Mouse (Mus musculus): ENCODE data around the gene Tmcc2. TPM values are rescaled to one million over a fixed set of nuclear protein-coding genes. Genes with fewer than 3 reads are reported as not detected.

The Tmcc2 gene
- polyA plus RNA-seq, 1 experiment from 2014 or later = 33.3 TPM

DNA sequence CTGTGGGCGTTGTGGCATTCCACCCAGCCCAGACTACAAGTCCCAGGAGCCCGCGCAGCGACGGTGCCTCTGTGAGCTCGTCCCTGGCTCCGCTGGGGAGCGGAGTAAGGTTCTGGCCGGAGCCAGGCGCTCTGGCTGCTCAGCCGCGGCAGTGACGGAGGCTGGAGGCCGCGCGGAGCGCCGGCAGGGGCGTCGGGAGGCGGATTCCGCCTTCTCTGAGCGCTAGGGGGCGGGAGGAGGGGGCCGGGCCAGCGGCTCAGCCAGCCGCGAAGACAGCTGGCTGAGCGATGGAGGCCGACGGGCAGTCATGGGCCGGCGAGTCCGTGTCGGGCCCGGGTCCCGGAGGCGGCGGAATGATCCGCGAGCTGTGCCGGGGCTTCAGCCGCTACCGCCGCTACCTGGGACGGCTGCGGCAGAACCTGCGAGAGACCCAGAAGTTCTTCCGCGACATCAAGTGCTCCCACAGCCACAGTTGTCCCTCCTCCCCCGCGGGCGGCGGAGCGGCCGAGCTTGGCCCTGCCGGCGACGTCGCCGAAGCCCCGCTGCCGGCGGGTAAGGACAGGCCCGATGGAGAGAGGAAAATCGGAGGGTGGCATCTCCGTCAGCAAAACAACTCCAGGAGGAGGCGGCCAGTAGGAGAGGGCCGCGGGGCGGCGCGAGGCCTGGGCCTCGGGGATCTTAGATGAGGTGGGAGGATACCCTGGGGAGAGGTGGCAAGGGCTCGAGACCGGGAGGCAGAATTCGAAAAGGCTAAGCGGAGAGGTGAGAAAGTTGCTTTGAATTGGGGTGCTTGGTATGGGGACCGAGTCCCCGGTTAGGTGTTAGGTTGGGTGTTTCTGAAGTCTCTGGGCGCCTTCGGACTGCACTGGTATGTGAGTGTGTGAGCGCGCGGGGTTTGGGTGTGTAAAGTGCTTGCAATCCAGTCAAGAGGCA is 26.5 kb upstream of the Tmcc2 start, which contains the start of gene Dstyk:
TSS of gene Dstyk (plus strand) at position 237 of the 933 bp plus-strand sequence.
- Histone ChIP-seq H3K27ac (replicated peaks) (peak within 1 kb of the TSS; percentile 91), H3K36me3 (no peaks in the 10 kb centered on the region), H3K27me3 (no peaks in the 10 kb centered on the region), H3K4me2 (replicated peaks) (peak within 1 kb of the TSS; percentile 67), H3K4me1 (peaks cover 34% of the 10 kb centered on the region), H3K9ac (replicated peaks) (peak within 1 kb of the TSS; percentile 78), H3K4me3 (peak within 1 kb of the TSS; percentile 75), H3K9me3 (no peaks in the 10 kb centered on the region)
- WGBS = under 1% methylated on average over 83 of the region's 85 CpGs
- ATAC-seq (replicated peaks) = peak; percentile 99

DNA sequence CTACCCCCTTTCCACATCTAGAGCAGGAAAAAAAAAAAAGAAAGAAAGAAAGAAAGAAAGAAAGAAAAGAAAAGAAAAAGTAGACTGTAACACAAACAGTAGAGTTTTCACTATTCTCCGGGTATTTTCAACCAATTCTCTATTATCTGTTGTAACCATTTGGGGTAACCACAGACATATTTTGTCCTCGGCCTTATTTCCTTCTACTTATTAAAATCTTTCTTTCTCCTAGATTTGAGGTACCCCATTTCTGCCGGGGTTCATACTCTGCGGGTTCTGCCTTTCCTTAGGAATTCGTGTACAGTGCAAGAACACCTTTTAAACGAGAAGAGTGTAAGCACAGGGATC is 25.8 kb upstream of the Tmcc2 start:
- peak overlapping the region; percentile 78 for H3K9ac ChIP-seq (replicated peaks)
- no peaks in the 10 kb centered on the region for H3K9me3 ChIP-seq
- H3K27me3 ChIP-seq = no peaks in the 10 kb centered on the region
- peaks cover 34% of the 10 kb centered on the region for H3K4me1 ChIP-seq
- ATAC-seq (replicated peaks) = no peak
- peak overlapping the region; percentile 67 for H3K4me2 ChIP-seq (replicated peaks)
- no peaks in the 10 kb centered on the region for H3K36me3 ChIP-seq
- peak overlapping the region; percentile 91 for H3K27ac ChIP-seq (replicated peaks)
- 18% methylated on average over 6 of the region's 6 CpGs for WGBS
- H3K4me3 ChIP-seq = peak overlapping the region; percentile 75

DNA sequence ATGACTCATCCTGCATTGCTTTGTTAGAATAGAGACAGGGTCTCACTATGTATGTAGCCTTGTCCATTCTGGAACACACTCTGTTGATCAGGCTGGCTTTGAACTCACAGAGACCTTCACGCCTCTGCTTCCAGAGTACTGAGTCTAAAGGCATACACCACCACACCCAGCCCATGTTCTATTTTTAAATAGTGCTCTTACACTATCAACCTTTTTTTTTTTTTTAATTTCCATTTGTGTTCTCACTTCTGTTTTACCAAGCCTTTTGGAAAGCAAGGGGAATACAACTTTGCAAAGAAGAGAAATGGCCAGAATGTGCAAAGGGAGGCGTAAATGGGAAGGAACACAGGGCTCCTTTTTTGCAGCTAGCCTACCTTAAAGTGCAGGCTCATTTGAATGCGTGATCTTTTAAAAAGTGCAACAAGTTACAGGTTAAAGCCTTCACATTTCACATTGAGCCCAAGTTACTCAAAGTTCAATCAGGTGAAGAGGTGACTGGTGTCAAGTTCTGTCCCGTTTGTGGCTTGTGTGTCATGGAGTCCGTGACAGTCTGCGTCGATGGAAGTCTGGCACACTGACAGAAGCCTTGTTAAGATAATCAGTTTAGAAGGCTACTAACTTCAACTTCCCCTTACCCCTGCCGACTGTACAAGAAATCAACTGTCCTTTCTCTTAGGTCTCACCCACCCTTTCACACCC is 25.3 kb upstream of the Tmcc2 start:
- Histone ChIP-seq H3K4me2 (replicated peaks) (peak overlapping the region; percentile 67; the same call in 1 of the 2 replicates), H3K27me3 (no peaks in the 10 kb centered on the region), H3K36me3 (no peaks in the 10 kb centered on the region), H3K4me3 (no peak overlapping the region), H3K4me1 (peaks cover 34% of the 10 kb centered on the region), H3K27ac (replicated peaks) (peak overlapping the region; percentile 91; the same call in 1 of the 2 replicates), H3K9ac (replicated peaks) (peak overlapping the region; percentile 78; the same call in 1 of the 2 replicates), H3K9me3 (no peaks in the 10 kb centered on the region)
- ATAC-seq (replicated peaks) = no peak
- 82% methylated on average over 8 of the region's 8 CpGs for WGBS

DNA sequence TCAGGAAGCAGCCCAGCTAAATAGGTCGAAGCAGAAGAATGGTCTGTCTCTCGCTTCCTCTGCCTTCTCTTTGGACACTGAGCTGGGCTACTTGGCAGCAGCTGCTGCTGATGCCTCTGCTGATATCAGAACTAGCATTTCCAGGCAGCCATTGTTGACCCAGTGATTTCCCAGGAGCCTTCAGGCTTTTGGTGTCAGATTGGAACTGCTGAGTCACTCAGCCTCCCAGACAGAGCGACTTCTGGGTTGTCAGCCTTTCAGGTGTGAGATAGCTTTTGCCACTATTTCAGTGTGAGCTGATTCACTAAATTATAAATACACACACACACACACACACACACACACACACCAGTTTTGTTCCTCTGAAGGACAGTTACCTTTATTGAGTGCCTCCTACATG is 19.6 kb upstream of the Tmcc2 start:
- Histone ChIP-seq H3K4me3 (no peak overlapping the region), H3K9ac (replicated peaks) (no peak overlapping the region), H3K27ac (replicated peaks) (no peak overlapping the region), H3K9me3 (no peaks in the 10 kb centered on the region), H3K4me2 (replicated peaks) (no peak overlapping the region), H3K27me3 (no peaks in the 10 kb centered on the region), H3K4me1 (no peaks in the 10 kb centered on the region), H3K36me3 (no peaks in the 10 kb centered on the region)
- no peak for ATAC-seq (replicated peaks)
- WGBS = 84% methylated on average over 3 of the region's 3 CpGs

DNA sequence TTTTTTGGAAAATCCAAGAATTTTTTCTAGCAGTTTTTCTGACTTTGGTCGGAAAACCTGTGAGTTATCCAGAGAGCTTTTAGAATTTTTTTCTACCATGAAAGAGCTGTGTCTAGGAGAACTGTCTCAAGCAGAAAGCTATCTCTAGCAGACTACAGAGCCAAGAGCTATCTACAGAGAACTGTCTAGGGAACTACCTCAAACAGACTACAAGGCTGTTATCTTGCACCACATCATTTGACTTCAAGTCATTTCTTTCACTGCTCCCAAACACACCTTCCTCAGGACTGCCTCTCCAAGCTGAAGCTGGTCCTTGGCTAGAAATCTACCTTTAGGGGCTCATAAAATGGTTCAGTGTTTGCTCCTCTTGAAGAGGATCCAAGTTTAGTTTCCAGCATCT is 10.8 kb upstream of the Tmcc2 start:
- WGBS = 86% methylated on average over 1 of the region's 1 CpGs
- Histone ChIP-seq H3K27me3 (no peaks in the 10 kb centered on the region), H3K9ac (replicated peaks) (no peak overlapping the region), H3K4me1 (no peaks in the 10 kb centered on the region), H3K9me3 (0 out of 2 replicates have a peak, but pooled peaks cover 4% of the 10 kb centered on the region), H3K36me3 (no peaks in the 10 kb centered on the region), H3K4me2 (replicated peaks) (no peak overlapping the region), H3K27ac (replicated peaks) (no peak overlapping the region), H3K4me3 (no peak overlapping the region)
- no peak for ATAC-seq (replicated peaks)

DNA sequence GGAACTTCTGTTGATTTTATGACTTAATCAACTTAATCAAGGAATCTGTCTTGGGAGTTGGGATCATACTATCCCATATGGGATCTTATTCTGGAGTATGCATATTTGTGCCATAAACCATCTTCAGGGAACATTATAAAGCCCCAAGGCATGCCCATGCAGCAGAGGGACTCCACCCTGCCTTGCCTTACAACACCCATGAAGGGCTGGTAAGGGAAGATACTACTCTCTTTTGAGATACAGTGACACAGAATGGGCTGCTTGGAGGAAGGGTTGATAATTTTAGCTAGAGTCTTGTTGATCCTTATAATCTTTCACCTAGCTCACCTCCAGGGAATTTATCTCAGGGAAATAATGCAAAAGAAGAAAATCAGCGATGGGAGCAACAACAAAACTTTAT is 9.5 kb upstream of the Tmcc2 start:
- H3K9ac ChIP-seq (replicated peaks) = no peak overlapping the region
- H3K4me3 ChIP-seq = no peak overlapping the region
- no peaks in the 10 kb centered on the region for H3K4me1 ChIP-seq
- H3K36me3 ChIP-seq = no peaks in the 10 kb centered on the region
- WGBS = 74% methylated on average over 1 of the region's 1 CpGs
- no peak overlapping the region for H3K27ac ChIP-seq (replicated peaks)
- 0 out of 2 replicates have a peak, but pooled peaks cover 4% of the 10 kb centered on the region for H3K9me3 ChIP-seq
- no peaks in the 10 kb centered on the region for H3K27me3 ChIP-seq
- no peak for ATAC-seq (replicated peaks)
- no peak overlapping the region for H3K4me2 ChIP-seq (replicated peaks)

DNA sequence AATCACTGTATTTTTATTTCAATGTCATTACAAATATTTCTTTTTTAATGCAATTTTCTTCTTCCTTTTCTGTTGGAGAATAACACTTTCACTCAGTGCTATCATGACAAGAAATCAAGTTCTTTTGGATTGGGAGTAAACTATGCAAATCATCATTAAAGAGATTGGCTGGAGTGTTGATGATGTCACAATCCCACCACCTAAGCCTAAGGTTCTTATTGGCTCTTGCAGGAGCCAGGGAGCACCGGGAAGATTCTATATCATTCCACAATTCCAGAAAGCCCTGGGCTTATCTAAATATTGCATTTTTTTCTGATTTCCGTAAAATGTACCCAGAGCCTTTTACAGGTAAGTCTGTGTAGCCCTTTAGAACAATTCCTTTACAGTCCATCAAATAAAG is 5.6 kb upstream of the Tmcc2 start:
- Histone ChIP-seq H3K4me3 (no peak overlapping the region), H3K36me3 (no peaks in the 10 kb centered on the region), H3K9ac (replicated peaks) (no peak overlapping the region), H3K27ac (replicated peaks) (no peak overlapping the region), H3K4me2 (replicated peaks) (no peak overlapping the region), H3K9me3 (0 out of 2 replicates have a peak, but pooled peaks cover 4% of the 10 kb centered on the region), H3K4me1 (peaks cover 10% of the 10 kb centered on the region), H3K27me3 (no peaks in the 10 kb centered on the region)
- no peak for ATAC-seq (replicated peaks)
- 69% methylated on average over 2 of the region's 2 CpGs for WGBS

DNA sequence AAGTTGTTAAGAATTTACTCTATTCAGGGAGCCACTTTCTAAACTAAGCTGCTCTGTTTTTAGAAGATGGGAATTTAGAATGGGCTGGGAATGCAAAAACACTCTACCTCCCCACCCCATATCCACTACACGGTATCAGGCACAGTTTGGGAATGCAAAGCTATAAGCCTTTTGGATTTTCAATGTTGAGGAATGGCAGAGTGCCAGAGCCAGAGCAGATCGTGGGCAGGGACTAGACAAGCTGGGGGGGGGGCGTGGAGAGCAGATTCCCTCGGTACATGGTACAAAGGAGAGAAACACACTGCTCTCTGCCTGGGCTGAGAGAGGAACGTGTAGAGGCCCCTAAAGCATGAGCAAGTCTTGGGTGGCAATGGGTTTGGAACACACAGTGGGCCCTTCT is 1.8 kb upstream of the Tmcc2 start:
- Histone ChIP-seq H3K4me3 (no peak overlapping the region), H3K4me1 (peaks cover 40% of the 10 kb centered on the region), H3K27ac (replicated peaks) (no peak overlapping the region), H3K4me2 (replicated peaks) (no peak overlapping the region), H3K27me3 (no peaks in the 10 kb centered on the region), H3K36me3 (no peaks in the 10 kb centered on the region), H3K9me3 (no peaks in the 10 kb centered on the region), H3K9ac (replicated peaks) (no peak overlapping the region)
- WGBS = 54% methylated on average over 5 of the region's 5 CpGs
- no peak for ATAC-seq (replicated peaks)

DNA sequence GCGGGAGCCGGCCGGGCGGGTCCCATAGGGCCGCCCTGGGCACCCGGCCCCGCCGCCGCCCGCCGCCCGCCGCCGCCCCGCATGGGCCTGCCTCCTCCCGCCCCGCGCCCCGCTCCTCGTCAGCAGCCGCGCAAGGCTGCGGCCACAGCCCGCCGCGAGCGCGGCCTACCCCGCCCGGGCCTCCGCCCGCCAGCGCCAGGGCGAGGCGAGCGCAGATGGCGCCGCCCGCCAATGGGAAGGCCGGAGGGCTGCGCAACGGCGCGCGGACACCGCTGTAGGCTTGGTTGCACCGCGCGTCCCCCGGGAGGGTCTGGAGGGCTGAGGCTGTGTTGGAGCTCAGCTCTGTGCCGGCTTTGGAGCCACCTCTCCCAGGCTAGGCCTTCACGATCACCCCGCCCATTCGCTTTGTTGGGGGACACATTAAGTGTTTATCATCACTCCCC is 520 bp upstream of the Tmcc2 start:
- ATAC-seq (replicated peaks) = peak; percentile 95
- H3K4me1 ChIP-seq = peaks cover 49% of the 10 kb centered on the region
- H3K36me3 ChIP-seq = no peaks in the 10 kb centered on the region
- peak overlapping the region; percentile 95 for H3K4me2 ChIP-seq (replicated peaks)
- H3K9ac ChIP-seq (replicated peaks) = peak overlapping the region; percentile 93
- no peaks in the 10 kb centered on the region for H3K27me3 ChIP-seq
- peak overlapping the region; percentile 93 for H3K27ac ChIP-seq (replicated peaks)
- no peaks in the 10 kb centered on the region for H3K9me3 ChIP-seq
- H3K4me3 ChIP-seq = peak overlapping the region; percentile 87
- WGBS = under 1% methylated on average over 47 of the region's 54 CpGs

DNA sequence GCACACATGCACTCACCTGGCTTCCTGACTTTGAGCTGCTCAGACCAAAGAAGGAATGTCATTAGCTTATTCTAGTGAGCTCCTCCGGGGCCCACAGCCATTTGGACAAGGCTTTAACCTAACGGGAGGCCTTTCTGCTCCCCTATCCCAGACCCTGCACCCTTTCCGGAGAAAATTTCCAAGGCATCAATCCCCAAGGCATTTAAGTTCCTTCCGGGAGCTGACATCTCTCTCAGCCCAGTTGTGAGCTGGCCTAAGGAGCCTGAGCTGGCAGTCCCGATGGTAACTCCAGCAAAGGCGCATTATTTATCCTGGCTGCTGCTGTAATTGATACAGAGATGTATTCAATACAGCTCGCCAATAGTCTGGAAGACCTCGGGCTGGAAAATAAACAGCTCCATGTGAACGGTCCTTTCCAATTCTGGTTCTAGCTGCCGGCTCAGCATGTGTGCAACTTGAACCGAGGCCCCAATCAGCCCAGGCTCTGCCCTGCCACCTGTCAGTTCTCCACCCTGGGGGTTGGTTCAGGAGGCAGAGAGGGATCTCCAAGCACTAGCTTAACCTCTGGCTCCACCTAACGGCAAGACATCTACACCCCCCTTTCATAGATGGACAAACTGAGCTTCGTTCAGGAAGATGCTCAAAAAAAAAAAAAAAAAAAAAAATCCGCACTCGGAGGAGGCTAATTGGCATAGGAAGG is 1.0 kb downstream of the Tmcc2 start:
- ATAC-seq (replicated peaks) = peak; percentile 27
- peak overlapping the region; percentile 95 for H3K4me2 ChIP-seq (replicated peaks)
- H3K4me3 ChIP-seq = peak overlapping the region; percentile 87
- peak overlapping the region; percentile 93 for H3K9ac ChIP-seq (replicated peaks)
- H3K27me3 ChIP-seq = no peaks in the 10 kb centered on the region
- H3K27ac ChIP-seq (replicated peaks) = peak overlapping the region; percentile 93
- no peaks in the 10 kb centered on the region for H3K9me3 ChIP-seq
- H3K4me1 ChIP-seq = peaks cover 64% of the 10 kb centered on the region
- 6% methylated on average over 15 of the region's 15 CpGs for WGBS
- H3K36me3 ChIP-seq = no peaks in the 10 kb centered on the region

DNA sequence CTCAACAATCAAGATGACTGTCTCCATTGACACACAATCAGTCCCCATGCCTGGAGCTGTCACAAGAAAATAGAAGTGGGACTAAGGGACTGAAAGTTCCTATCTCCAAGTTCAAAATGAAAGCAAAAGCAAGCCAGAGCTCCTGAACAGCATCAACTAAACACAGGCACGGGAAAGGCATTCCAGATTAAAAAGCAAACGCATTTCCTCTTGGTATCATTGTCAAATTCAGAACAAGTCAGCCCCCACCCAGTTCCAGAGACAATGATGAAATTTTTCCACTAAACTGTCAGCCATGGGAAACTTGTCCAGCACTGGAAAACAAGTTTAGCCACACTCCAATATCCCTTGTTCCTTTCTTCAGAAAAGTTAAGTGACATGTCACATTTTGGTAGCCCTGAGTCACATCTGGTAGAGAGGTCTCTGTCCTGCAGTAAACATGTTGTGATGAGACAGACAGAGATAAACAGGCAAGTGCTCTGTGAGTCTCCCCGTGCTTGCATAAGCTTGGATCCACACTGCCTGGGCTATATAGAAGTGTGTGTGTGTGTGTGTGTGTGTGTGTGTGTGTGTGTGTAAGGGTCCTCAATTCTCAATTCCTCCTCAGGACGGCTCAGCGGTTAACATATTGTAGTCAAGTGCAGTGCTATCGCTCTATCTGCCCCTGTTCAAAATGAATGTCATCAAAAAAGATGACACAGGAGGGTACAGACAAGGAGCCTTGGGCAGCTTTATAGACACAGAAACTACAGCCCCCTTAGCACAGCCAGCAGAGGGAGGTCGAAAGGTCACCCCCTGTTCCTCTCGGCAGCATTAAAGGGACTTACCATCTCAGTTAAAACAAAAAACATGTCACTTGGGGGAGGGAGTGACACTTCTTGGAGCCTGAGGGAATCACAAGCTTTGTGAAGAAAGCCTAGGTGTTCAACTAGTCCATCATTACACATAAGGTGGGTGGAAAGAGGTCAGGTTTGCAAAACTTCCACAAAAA is 2.0 kb downstream of the Tmcc2 start:
- H3K4me1 ChIP-seq = peaks cover 74% of the 10 kb centered on the region
- H3K9me3 ChIP-seq = no peaks in the 10 kb centered on the region
- no peaks in the 10 kb centered on the region for H3K36me3 ChIP-seq
- H3K4me2 ChIP-seq (replicated peaks) = peak overlapping the region; percentile 95
- no peaks in the 10 kb centered on the region for H3K27me3 ChIP-seq
- peak overlapping the region; percentile 87 for H3K4me3 ChIP-seq
- 42% methylated on average over 8 of the region's 8 CpGs for WGBS
- H3K9ac ChIP-seq (replicated peaks) = peak overlapping the region; percentile 93
- no peak for ATAC-seq (replicated peaks)
- no peak overlapping the region; the same call in 1 of the 2 replicates for H3K27ac ChIP-seq (replicated peaks)
